Mouse (Mus musculus): ENCODE measurements around the gene Nrd1. TPM values are rescaled to one million over a fixed set of nuclear protein-coding genes. Genes with fewer than 3 reads are reported as not detected.

Nrd1 gene
- polyA plus RNA-seq, 1 experiment: 50.5 TPM

GRCm38 (mm10) chr4:109043756-109044155 is 43.3 kb downstream of the Nrd1 start:
- H3K36me3 ChIP-seq (ENCODE audit: control insufficient read depth, insufficient read depth, low read length): peaks cover 8% of the 10 kb centered on the region

GRCm38 (mm10) chr4:109048258-109048657 is 47.8 kb downstream of the Nrd1 start:
- H3K36me3 ChIP-seq (ENCODE audit: control insufficient read depth, insufficient read depth, low read length): peaks cover 8% of the 10 kb centered on the region
- TF ChIP-seq POLR2A (IDR thresholded peaks at IDR 0.05; ENCODE audit: low read depth, low read length) (no peak), CTCF (conservative IDR thresholded peaks at IDR 0.05; ENCODE audit: insufficient read depth, insufficient read length, low read depth, low read length) (no peak)
- no peak for DNase-seq
- no peaks in the 10 kb centered on the region for H3K27me3 ChIP-seq (replicated peaks; ENCODE audit: control insufficient read depth, insufficient read depth, low read length)
- H3K4me3 ChIP-seq (ENCODE audit: insufficient read depth, low read depth, low read length): no peak overlapping the region
- H3K27ac ChIP-seq (ENCODE audit: insufficient read depth, low read depth, low read length): no peak overlapping the region
- 52% methylated on average over 4 of the region's 4 CpGs for WGBS
- no peaks in the 10 kb centered on the region for H3K4me1 ChIP-seq (ENCODE audit: control insufficient read depth, insufficient read depth, low read length)

More at GRCm38 (mm10) chr4:109043756-109044155, 43.3 kb downstream of the Nrd1 start:
- DNase-seq: no peak
- 70% methylated on average over 5 of the region's 5 CpGs for WGBS
- no peak for TF ChIP-seq POLR2A (IDR thresholded peaks at IDR 0.05; ENCODE audit: low read depth, low read length)
- TF ChIP-seq CTCF (conservative IDR thresholded peaks at IDR 0.05; ENCODE audit: insufficient read depth, insufficient read length, low read depth, low read length): no peak
- H3K27ac ChIP-seq (ENCODE audit: insufficient read depth, low read depth, low read length): no peak overlapping the region
- H3K27me3 ChIP-seq (replicated peaks; ENCODE audit: control insufficient read depth, insufficient read depth, low read length): no peaks in the 10 kb centered on the region
- no peak overlapping the region for H3K4me3 ChIP-seq (ENCODE audit: insufficient read depth, low read depth, low read length)
- no peaks in the 10 kb centered on the region for H3K4me1 ChIP-seq (ENCODE audit: control insufficient read depth, insufficient read depth, low read length)

GRCm38 (mm10) chr4:109052282-109052681 is 51.8 kb downstream of the Nrd1 start:
- WGBS: 60% methylated on average over 1 of the region's 1 CpGs
- H3K36me3 ChIP-seq (ENCODE audit: control insufficient read depth, insufficient read depth, low read length): peaks cover 4% of the 10 kb centered on the region

GRCm38 (mm10) chr4:109054003-109054402 is 53.5 kb downstream of the Nrd1 start:
- no peak overlapping the region for H3K4me3 ChIP-seq (ENCODE audit: insufficient read depth, low read depth, low read length)
- no peaks in the 10 kb centered on the region for H3K4me1 ChIP-seq (ENCODE audit: control insufficient read depth, insufficient read depth, low read length)
- no peak overlapping the region for H3K27ac ChIP-seq (ENCODE audit: insufficient read depth, low read depth, low read length)
- DNase-seq: no peak
- TF ChIP-seq CTCF (conservative IDR thresholded peaks at IDR 0.05; ENCODE audit: insufficient read depth, insufficient read length, low read depth, low read length) (no peak), POLR2A (IDR thresholded peaks at IDR 0.05; ENCODE audit: low read depth, low read length) (no peak)
- H3K27me3 ChIP-seq (replicated peaks; ENCODE audit: control insufficient read depth, insufficient read depth, low read length): no peaks in the 10 kb centered on the region
- WGBS: 91% methylated on average over 9 of the region's 9 CpGs
- H3K36me3 ChIP-seq (ENCODE audit: control insufficient read depth, insufficient read depth, low read length): peaks cover 6% of the 10 kb centered on the region

More at GRCm38 (mm10) chr4:109052282-109052681, 51.8 kb downstream of the Nrd1 start:
- no peak for DNase-seq
- Histone ChIP-seq H3K27ac (ENCODE audit: insufficient read depth, low read depth, low read length) (no peak overlapping the region), H3K4me3 (ENCODE audit: insufficient read depth, low read depth, low read length) (no peak overlapping the region), H3K4me1 (ENCODE audit: control insufficient read depth, insufficient read depth, low read length) (no peaks in the 10 kb centered on the region), H3K27me3 (replicated peaks; ENCODE audit: control insufficient read depth, insufficient read depth, low read length) (no peaks in the 10 kb centered on the region)
- TF ChIP-seq CTCF (conservative IDR thresholded peaks at IDR 0.05; ENCODE audit: insufficient read depth, insufficient read length, low read depth, low read length) (no peak), POLR2A (IDR thresholded peaks at IDR 0.05; ENCODE audit: low read depth, low read length) (no peak)

GRCm38 (mm10) chr4:109056351-109056750 is 55.9 kb downstream of the Nrd1 start:
- TF ChIP-seq CTCF (conservative IDR thresholded peaks at IDR 0.05; ENCODE audit: insufficient read depth, insufficient read length, low read depth, low read length): no peak; the same call in 1 of the 2 replicates
- TF ChIP-seq POLR2A (IDR thresholded peaks at IDR 0.05; ENCODE audit: low read depth, low read length): no peak
- Histone ChIP-seq H3K27ac (ENCODE audit: insufficient read depth, low read depth, low read length) (no peak overlapping the region), H3K4me3 (ENCODE audit: insufficient read depth, low read depth, low read length) (no peak overlapping the region), H3K27me3 (replicated peaks; ENCODE audit: control insufficient read depth, insufficient read depth, low read length) (no peaks in the 10 kb centered on the region), H3K4me1 (ENCODE audit: control insufficient read depth, insufficient read depth, low read length) (no peaks in the 10 kb centered on the region), H3K36me3 (ENCODE audit: control insufficient read depth, insufficient read depth, low read length) (peaks cover 4% of the 10 kb centered on the region)
- peak; percentile 38 for DNase-seq
- WGBS: 51% methylated on average over 7 of the region's 7 CpGs

GRCm38 (mm10) chr4:109057640-109058039 is 57.2 kb downstream of the Nrd1 start:
- no peak overlapping the region for H3K27ac ChIP-seq (ENCODE audit: insufficient read depth, low read depth, low read length)
- TF ChIP-seq CTCF (conservative IDR thresholded peaks at IDR 0.05; ENCODE audit: insufficient read depth, insufficient read length, low read depth, low read length): no peak
- no peak for TF ChIP-seq POLR2A (IDR thresholded peaks at IDR 0.05; ENCODE audit: low read depth, low read length)
- H3K36me3 ChIP-seq (ENCODE audit: control insufficient read depth, insufficient read depth, low read length): peaks cover 3% of the 10 kb centered on the region; the same call in 1 of the 2 replicates
- no peaks in the 10 kb centered on the region for H3K4me1 ChIP-seq (ENCODE audit: control insufficient read depth, insufficient read depth, low read length)
- DNase-seq: no peak
- no peak overlapping the region for H3K4me3 ChIP-seq (ENCODE audit: insufficient read depth, low read depth, low read length)
- WGBS: 91% methylated on average over 8 of the region's 8 CpGs
- no peaks in the 10 kb centered on the region for H3K27me3 ChIP-seq (replicated peaks; ENCODE audit: control insufficient read depth, insufficient read depth, low read length)

GRCm38 (mm10) chr4:109059255-109059821 is 58.9 kb downstream of the Nrd1 start:
- 54% methylated on average over 4 of the region's 4 CpGs for WGBS
- H3K36me3 ChIP-seq (ENCODE audit: control insufficient read depth, insufficient read depth, low read length): peaks cover 8% of the 10 kb centered on the region
- peak; percentile 43 for DNase-seq
- TF ChIP-seq CTCF (conservative IDR thresholded peaks at IDR 0.05; ENCODE audit: insufficient read depth, insufficient read length, low read depth, low read length) (no peak), POLR2A (IDR thresholded peaks at IDR 0.05; ENCODE audit: low read depth, low read length) (no peak)
- no peaks in the 10 kb centered on the region; the same call in 1 of the 2 replicates for H3K4me1 ChIP-seq (ENCODE audit: control insufficient read depth, insufficient read depth, low read length)
- H3K27me3 ChIP-seq (replicated peaks; ENCODE audit: control insufficient read depth, insufficient read depth, low read length): no peaks in the 10 kb centered on the region
- no peak overlapping the region for H3K27ac ChIP-seq (ENCODE audit: insufficient read depth, low read depth, low read length)
- no peak overlapping the region for H3K4me3 ChIP-seq (ENCODE audit: insufficient read depth, low read depth, low read length)

Measured in kidney, adult 2 months (tissue).